Comparison of ENCODE assay signal across 13 mouse cellular contexts in the genomic region with DNA sequence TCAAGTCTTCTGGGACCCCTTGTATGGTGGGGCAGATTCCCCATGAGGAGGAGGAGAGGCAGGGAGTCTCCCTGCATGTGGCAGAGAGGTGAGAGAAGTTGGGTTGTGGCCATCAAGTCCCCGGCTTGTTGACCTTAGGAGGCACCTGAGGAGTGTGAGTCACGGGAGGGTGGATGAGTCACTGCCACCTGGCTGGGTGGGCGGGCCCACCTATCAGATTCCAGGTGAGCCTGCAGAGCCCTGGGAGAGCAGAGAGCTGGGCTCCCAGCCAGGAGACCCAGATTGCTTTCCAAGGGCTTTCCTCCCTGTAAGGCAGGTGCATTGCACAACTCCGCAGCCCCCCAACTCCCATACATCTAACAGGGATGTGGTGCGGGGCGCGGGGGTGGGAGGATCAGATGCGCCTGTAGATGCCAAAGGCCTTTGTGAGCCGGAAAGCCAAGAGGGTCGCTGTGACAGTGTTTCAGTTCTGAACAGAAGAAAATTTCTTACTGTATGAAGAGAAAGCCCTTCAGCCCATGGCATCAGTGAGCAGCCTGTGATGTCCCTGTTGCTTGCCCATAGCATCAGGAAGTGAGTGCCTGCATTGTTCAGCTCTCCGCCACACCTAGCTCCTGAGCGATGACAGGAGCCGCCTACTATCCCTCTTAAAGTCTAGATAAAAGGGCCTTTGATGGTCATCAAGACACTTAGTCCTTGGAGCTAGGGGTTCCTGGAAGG. TPM values are rescaled to one million over a fixed set of nuclear protein-coding genes. Genes with fewer than 3 reads are reported as not detected.
DNase-seq lines count a peak whose midpoint lies in the region; ATAC-seq and TF ChIP-seq lines count a peak whose summit lies in the region.
"Had no signal": no experiment of that assay in that cellular context is flagged by ENCODE, and none has a peak within 500 bp of the region (broad histone marks: within the 10 kb centered on the region; RNA-seq: fewer than 3 reads in every experiment).

No protein-coding gene starts in this region.

- no peaks in the 10 kb centered on the region for H3K27me3 ChIP-seq in stomach, postnatal 0 days (ENCODE audit: control insufficient read depth, insufficient read depth, low read length)
- no peaks in the 10 kb centered on the region for H3K27me3 ChIP-seq in forebrain, embryonic 14.5 days (replicated peaks; ENCODE audit: control insufficient read depth, insufficient read depth, low read length)

- no peaks in the 10 kb centered on the region for H3K36me3 ChIP-seq in stomach, postnatal 0 days (ENCODE audit: control insufficient read depth, insufficient read depth, low read length)
- no peaks in the 10 kb centered on the region for H3K36me3 ChIP-seq in forebrain, embryonic 14.5 days (ENCODE audit: control insufficient read depth, insufficient read depth, low read length)
- H3K36me3 ChIP-seq: limb, embryonic 13.5 days had no signal

- peak overlapping the region; percentile 50 for H3K9ac ChIP-seq in stomach, postnatal 0 days (ENCODE audit: low read length)
- no peak overlapping the region for H3K9ac ChIP-seq in forebrain, embryonic 14.5 days (ENCODE audit: low read length)
- H3K9ac ChIP-seq: forebrain, postnatal 0 days; limb, embryonic 13.5 days had no signal

- ATAC-seq in stomach, postnatal 0 days (ENCODE audit: low FRiP score, low TSS enrichment): peak; percentile 68
- ATAC-seq in forebrain, embryonic 14.5 days: no peak
- ATAC-seq: forebrain, postnatal 0 days had no signal

- 55% methylated on average over 13 of the region's 13 CpGs for WGBS in stomach, postnatal 0 days
- 86% methylated on average over 13 of the region's 13 CpGs for WGBS in forebrain, embryonic 14.5 days

- peak; percentile 43 for DNase-seq in ovary, adult 18-20 months (ENCODE audit: low spot score)
- DNase-seq in ovary, postnatal 14 days (ENCODE audit: low spot score): no peak
- peak; percentile 40 for DNase-seq in kidney, adult 18-20 months
- DNase-seq in lung, adult 18-20 months: peak; percentile 91 to 94
- peak; percentile 95 for DNase-seq in stomach, postnatal 0 days (ENCODE audit: low spot score)
- no peak for DNase-seq in B cell, adult 2 months
- DNase-seq in forebrain, embryonic 14.5 days (ENCODE audit: low spot score): no peak
- DNase-seq in testis, postnatal 14 days (ENCODE audit: low spot score): no peak
- DNase-seq: embryo, embryonic 11 days; forebrain, postnatal 0 days; spleen, adult 18-20 months had no signal

- no peak for TF ChIP-seq CTCF in stomach, postnatal 0 days (IDR thresholded peaks at IDR 0.05; ENCODE audit: low read depth)

- TF ChIP-seq EP300 in stomach, postnatal 0 days (optimal IDR thresholded peaks at IDR 0.05): no peak

- no peaks in the 10 kb centered on the region for H3K9me3 ChIP-seq in stomach, postnatal 0 days (ENCODE audit: control insufficient read depth, low read length)
- no peaks in the 10 kb centered on the region for H3K9me3 ChIP-seq in forebrain, embryonic 14.5 days (replicated peaks; ENCODE audit: control insufficient read depth, low read length)
- H3K9me3 ChIP-seq: limb, embryonic 13.5 days had no signal

- peak overlapping the region; percentile 95 for H3K27ac ChIP-seq in stomach, postnatal 0 days (replicated peaks)
- H3K27ac ChIP-seq in forebrain, embryonic 14.5 days (ENCODE audit: low read depth, low read length): no peak overlapping the region
- H3K27ac ChIP-seq: limb, embryonic 13.5 days had no signal

- H3K4me1 ChIP-seq in stomach, postnatal 0 days (replicated peaks; ENCODE audit: control insufficient read depth, insufficient read depth): peaks cover 36% of the 10 kb centered on the region
- H3K4me1 ChIP-seq in forebrain, embryonic 14.5 days (ENCODE audit: control insufficient read depth, insufficient read depth, low read length): peaks cover 3% of the 10 kb centered on the region; the same call in 1 of the 2 replicates

- peak overlapping the region; percentile 25 for H3K4me2 ChIP-seq in stomach, postnatal 0 days (replicated peaks; ENCODE audit: low read depth)
- H3K4me2 ChIP-seq in forebrain, embryonic 14.5 days (ENCODE audit: low read length): no peak overlapping the region
- H3K4me2 ChIP-seq: limb, embryonic 13.5 days; midbrain, embryonic 11.5 days had no signal

- H3K4me3 ChIP-seq in stomach, postnatal 0 days (ENCODE audit: low read depth, low read length): no peak overlapping the region
- no peak overlapping the region for H3K4me3 ChIP-seq in forebrain, embryonic 14.5 days (ENCODE audit: low read depth, low read length)
- H3K4me3 ChIP-seq: limb, embryonic 13.5 days had no signal

RNA-seq across cellular contexts. Expression of gene Gsn, which starts 11.1 kb away (rescaled TPM):
- 398 and 433 TPM in 2 replicates for polyA plus RNA-seq in stomach, postnatal 0 days (2015; fragmentation: Nextera tagmentation; extraction: Ambion mirVana)
- 22.5 and 25.0 TPM in 2 replicates for polyA plus RNA-seq in forebrain, embryonic 14.5 days (2014; fragmentation: Nextera tagmentation; extraction: Ambion mirVana)

Comparison
In these comparisons a context has a peak if more than half of its experiments do, and no peak if none do; other contexts are left out.
1. DNase-seq: peak in ovary, adult 18-20 months (single experiment), kidney, adult 18-20 months (single experiment), lung, adult 18-20 months (2 of 2) and stomach, postnatal 0 days (single experiment); none in ovary, postnatal 14 days (single experiment), B cell, adult 2 months (0 of 2), forebrain, embryonic 14.5 days (single experiment) and testis, postnatal 14 days (single experiment).
2. RNA of gene Gsn, which starts 11.1 kb away (polyA plus RNA-seq): 398 to 433 TPM in stomach, postnatal 0 days; 22.5 to 25.0 TPM in forebrain, embryonic 14.5 days; every median in the first group is over 10 times any median in the second.